Mouse (Mus musculus): ENCODE measurements around the gene Hnrnph1. TPM values are rescaled to one million over a fixed set of nuclear protein-coding genes. Genes with fewer than 3 reads are reported as not detected.

Gene Hnrnph1
- polyA plus RNA-seq (2017; shearing (Covaris generic)), result 345 TPM

DNA sequence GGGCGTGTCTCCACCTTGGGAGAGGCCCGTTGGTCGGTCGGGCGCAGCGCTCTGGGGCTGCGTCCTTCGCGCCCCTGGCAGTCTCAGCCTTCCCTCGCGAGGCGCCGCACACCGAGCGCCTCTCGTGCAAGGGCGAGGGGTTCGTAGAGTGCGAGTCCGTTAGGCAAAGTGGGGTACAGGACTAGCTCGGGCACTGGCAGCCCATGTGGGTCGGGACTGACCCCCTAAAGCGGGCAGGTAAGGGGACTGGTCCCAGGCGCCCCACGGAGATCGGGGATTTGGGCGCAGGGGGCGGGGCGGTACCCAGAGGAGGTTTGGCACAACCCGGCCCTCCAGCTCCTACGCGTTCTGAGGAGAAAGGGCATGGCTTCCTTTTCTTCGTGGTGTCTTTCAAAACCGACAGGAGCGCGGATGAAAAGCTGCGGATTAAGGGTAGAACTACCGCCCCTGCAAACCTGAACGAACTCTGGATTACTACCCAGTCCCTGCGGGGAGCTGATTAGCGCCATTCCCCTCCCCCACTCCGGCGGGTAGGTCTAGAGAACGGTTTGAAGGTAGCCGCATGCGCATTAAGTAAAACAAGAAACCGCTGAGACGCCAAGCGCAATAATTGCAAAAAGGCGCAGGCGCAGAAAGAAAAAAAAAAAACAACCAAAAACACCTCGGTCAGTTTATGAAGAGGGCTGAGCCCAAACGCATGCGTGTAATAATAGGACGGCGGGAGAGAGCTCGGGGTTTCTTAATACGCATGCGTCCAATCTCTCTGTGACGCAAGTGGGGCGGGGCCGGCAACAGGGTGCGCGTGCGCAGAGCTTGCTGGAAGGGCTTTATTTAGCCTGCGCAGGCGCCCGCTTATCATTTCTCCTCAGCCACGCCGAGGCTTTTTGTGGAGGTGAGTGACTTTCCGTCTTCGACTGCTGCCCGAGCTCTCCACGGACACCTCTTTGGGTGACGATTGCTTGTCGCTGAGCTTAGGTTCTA lies at the start of gene Hnrnph1:
Gene Hnrnph1 (plus strand): TSS at position 80 of the 981 bp plus-strand sequence.

DNA sequence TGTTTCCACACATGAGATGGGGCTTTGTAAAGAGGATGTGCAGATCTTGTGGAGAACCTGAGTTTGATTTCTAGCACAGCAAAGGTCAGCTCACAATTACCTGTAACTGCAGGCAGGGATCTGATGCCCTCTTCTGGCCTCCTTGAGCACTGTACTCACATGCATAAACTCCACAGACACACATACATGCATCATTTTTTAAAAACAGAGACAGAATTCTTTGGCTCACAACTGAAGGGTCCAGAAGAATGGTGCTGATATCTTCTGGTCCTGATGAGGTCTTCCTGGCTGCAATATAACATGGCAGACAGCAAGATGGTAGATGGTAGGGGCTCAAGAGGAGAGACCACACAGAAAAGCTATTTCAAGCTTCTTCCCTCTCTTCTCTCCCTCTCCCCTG lies 22.6 kb upstream of the Hnrnph1 start, which contains the start of gene Cby3:
Gene Cby3 (plus strand): TSS at position 301 of the 400 bp plus-strand sequence.

DNA sequence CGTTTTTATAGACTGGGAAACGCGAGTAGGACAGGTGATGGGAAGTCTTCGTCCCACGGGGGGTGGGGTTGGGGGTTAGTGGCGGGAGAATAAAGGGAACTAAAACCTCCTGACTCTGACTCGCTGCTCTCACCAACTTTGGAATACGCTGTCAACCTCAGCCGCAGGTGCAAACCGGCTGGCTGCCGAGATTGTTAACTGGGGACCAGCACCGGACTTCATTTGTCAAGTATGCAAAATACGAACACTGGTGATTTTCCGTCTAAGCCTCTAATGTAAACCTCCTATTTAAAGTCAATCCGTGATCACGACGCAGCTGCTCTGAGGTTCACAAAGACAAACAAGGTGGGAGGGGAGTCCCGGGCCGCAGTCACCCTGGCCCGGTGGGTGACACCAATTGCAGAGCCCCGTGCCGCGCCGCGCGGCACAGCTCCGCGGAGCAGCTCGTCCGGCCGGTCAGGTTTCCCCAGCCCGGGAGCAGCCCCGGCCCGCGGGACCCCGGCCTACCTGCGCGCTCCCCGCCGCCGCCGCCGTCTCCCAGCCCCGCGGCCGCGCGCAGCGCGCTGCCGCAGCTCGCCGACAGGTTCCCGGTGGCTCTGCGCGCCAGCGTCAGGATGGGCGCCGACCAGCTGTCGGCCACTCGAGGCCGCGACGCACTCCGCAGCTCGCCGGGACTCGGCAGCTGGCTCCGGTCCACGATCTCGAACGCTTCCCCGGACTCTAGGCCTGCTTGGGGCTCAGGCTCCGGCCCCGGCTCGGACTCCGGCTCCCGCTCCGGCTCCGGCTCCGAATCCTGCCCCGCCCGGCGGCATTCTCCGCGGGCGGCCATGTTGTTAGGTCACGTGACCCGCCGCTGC lies 53.7 kb downstream of the Hnrnph1 start, which contains the start of gene Rufy1:
Gene Rufy1 (minus strand): TSS at position 849 of the 857 bp plus-strand sequence.

Other genes starting within 250 kb of the Hnrnph1 start
- 49.3 TPM for gene Tbc1d9b, start 245.6 kb upstream of the Hnrnph1 start, polyA plus RNA-seq (2017; shearing (Covaris generic))
- gene Mrnip, start 202.5 kb upstream of the Hnrnph1 start, polyA plus RNA-seq (2017; shearing (Covaris generic)), result 2.3 TPM
- gene Sqstm1, start 166.2 kb upstream of the Hnrnph1 start, polyA plus RNA-seq (2017; shearing (Covaris generic)), result 1,010 TPM
- gene Mgat4b, start 166.1 kb upstream of the Hnrnph1 start, polyA plus RNA-seq (2017; shearing (Covaris generic)), result 9.4 TPM
- gene Ltc4s, start 138.4 kb upstream of the Hnrnph1 start, polyA plus RNA-seq (2017; shearing (Covaris generic)), result 0.59 TPM
- gene Maml1, start 84.7 kb upstream of the Hnrnph1 start, polyA plus RNA-seq (2017; shearing (Covaris generic)), result 6.7 TPM
- 176 TPM for gene Canx, start 51.3 kb upstream of the Hnrnph1 start, polyA plus RNA-seq (2017; shearing (Covaris generic))
- gene Cby3, start 22.5 kb upstream of the Hnrnph1 start, polyA plus RNA-seq (2017; shearing (Covaris generic)), result not detected
- 21.0 TPM for gene Rufy1, start 54.1 kb downstream of the Hnrnph1 start, polyA plus RNA-seq (2017; shearing (Covaris generic))
- not detected for gene Adamts2, start 225.1 kb downstream of the Hnrnph1 start, polyA plus RNA-seq (2017; shearing (Covaris generic))